Mouse (Mus musculus) liver, adult 2 months (tissue): ENCODE measurements around the gene Olfr495. TPM values are rescaled to one million over a fixed set of nuclear protein-coding genes. Genes with fewer than 3 reads are reported as not detected.

ENCODE experiments used
- DNase-seq: peaks from one replicate; pipeline ENCODE4 v3.0.0-alpha.2; 2011; ENCODE audit warnings: low read depth, low spot score; ENCODE audit errors: extremely low read depth
- H3K27ac ChIP-seq: fragments of 200-500 bp; replicated peaks from 2 replicates; pipeline ENCODE4 v1.5.1; 2012; ENCODE audit warnings: low read depth, mild to moderate bottlenecking, control low read depth, inconsistent platforms, low read length; ENCODE audit not compliant: insufficient read depth
- H3K27me3 ChIP-seq: fragments of 200-500 bp; 2 replicates; pipeline ENCODE4 v1.6.1; 2012; ENCODE audit warnings: mild to moderate bottlenecking, moderate library complexity, low read length, inconsistent platforms; ENCODE audit not compliant: control insufficient read depth, insufficient read depth
- H3K36me3 ChIP-seq: fragments of 200-500 bp; 2 replicates; pipeline ENCODE4 v1.6.1; 2012; ENCODE audit warnings: low read length, inconsistent platforms; ENCODE audit not compliant: control insufficient read depth, insufficient read depth
- H3K4me1 ChIP-seq: fragments of 200-500 bp; 2 replicates; pipeline ENCODE4 v1.6.1; 2011; ENCODE audit warnings: low read length; ENCODE audit not compliant: control insufficient read depth, insufficient read depth
- H3K4me3 ChIP-seq: fragments of 200-500 bp; 2 replicates; pipeline ENCODE4 v1.5.1; 2011; ENCODE audit warnings: low read depth, mild to moderate bottlenecking, control low read depth, low read length, moderate library complexity; ENCODE audit not compliant: insufficient read depth
- H3K79me2 ChIP-seq: fragments of 200-500 bp; 2 replicates; pipeline ENCODE4 v1.6.1; 2012; ENCODE audit warnings: inconsistent platforms, mild to moderate bottlenecking, low read length, moderate library complexity; ENCODE audit not compliant: control insufficient read depth, insufficient read depth
- H3K9ac ChIP-seq: fragments of 200-500 bp; 2 replicates; pipeline ENCODE4 v1.6.1; 2012; ENCODE audit warnings: low read depth, mild to moderate bottlenecking, control low read depth, inconsistent platforms, low read length
- CTCF ChIP-seq: fragments of 200-500 bp; IDR thresholded peaks from 2 replicates; pipeline ENCODE4 v1.5.1; 2011; ENCODE audit warnings: low read depth, low read length, control low read depth
- POLR2A ChIP-seq: fragments of 200-500 bp; IDR thresholded peaks from 2 replicates; pipeline ENCODE4 v1.6.1; 2011; ENCODE audit warnings: low read length, control low read depth; ENCODE audit not compliant: insufficient read depth; ENCODE audit errors: extremely low read depth
- WGBS: fragments of 180-500 bp; shearing (Covaris S2); methylation state at CpG from one replicate; pipeline ENCODE4 v1.1.7; 2018; 5-methylcytosine and 5-hydroxymethylcytosine counted together
- polyA plus RNA-seq: library from polyadenylated mRNA; depleted of rRNA; stranded (reverse); fragments of >200 nt; gene quantifications from 2 replicates; pipeline ENCODE4 v1.2.3, GENCODE M21; 2012; rRNA removed
- total RNA-seq: library from RNA; depleted of rRNA; stranded (reverse); fragments of >200 nt; gene quantifications from 2 replicates; pipeline ENCODE4 v1.2.3, GENCODE M21; 2014; rRNA removed

Olfr495 gene
- not detected in 2 replicates for total RNA-seq
- polyA plus RNA-seq: not detected in 2 replicates

GRCm38 (mm10) chr7:108392867-108393266, at the start of gene Olfr495:
TSS of gene Olfr495 (plus strand) at chr7:108393167.
- no peaks in the 10 kb centered on the region for H3K36me3 ChIP-seq
- no peaks in the 10 kb centered on the region for H3K4me1 ChIP-seq
- DNase-seq: no peak
- no peak within 1 kb of the TSS for H3K27ac ChIP-seq
- H3K79me2 ChIP-seq: no peaks in the 10 kb centered on the region
- no peaks in the 10 kb centered on the region for H3K27me3 ChIP-seq
- TF ChIP-seq POLR2A (no peak), CTCF (no peak)
- H3K4me3 ChIP-seq: no peak within 1 kb of the TSS
- H3K9ac ChIP-seq: no peak within 1 kb of the TSS
- 42% methylated on average over 1 of the region's 1 CpGs for WGBS

GRCm38 (mm10) chr7:108346879-108347278, 46.1 kb upstream of the Olfr495 start, which contains the start of gene Olfr493:
TSS of gene Olfr493 (minus strand) at chr7:108346979.
- TF ChIP-seq CTCF: no peak
- TF ChIP-seq POLR2A: no peak
- no peaks in the 10 kb centered on the region for H3K36me3 ChIP-seq
- H3K4me3 ChIP-seq: no peak within 1 kb of the TSS
- H3K27me3 ChIP-seq: no peaks in the 10 kb centered on the region
- H3K4me1 ChIP-seq: no peaks in the 10 kb centered on the region
- no peaks in the 10 kb centered on the region for H3K79me2 ChIP-seq
- no peak within 1 kb of the TSS for H3K27ac ChIP-seq
- H3K9ac ChIP-seq: no peak within 1 kb of the TSS
- no peak for DNase-seq
- 36% methylated on average over 1 of the region's 1 CpGs for WGBS

- H3K9ac ChIP-seq: no peak within 1 kb of the TSS
- DNase-seq: no peak
- H3K4me1 ChIP-seq: no peaks in the 10 kb centered on the region
- TF ChIP-seq POLR2A: no peak
- TF ChIP-seq CTCF: no peak
- no peaks in the 10 kb centered on the region for H3K36me3 ChIP-seq
- WGBS: 73% methylated on average over 3 of the region's 3 CpGs
- no peaks in the 10 kb centered on the region for H3K27me3 ChIP-seq
- no peaks in the 10 kb centered on the region for H3K79me2 ChIP-seq
- H3K27ac ChIP-seq: no peak within 1 kb of the TSS
- no peak within 1 kb of the TSS for H3K4me3 ChIP-seq
Measured at GRCm38 (mm10) chr7:108365035-108365434, 27.9 kb upstream of the Olfr495 start, which contains the start of gene Olfr494. TSS of gene Olfr494 (plus strand) at chr7:108365335.

- 68% methylated on average over 2 of the region's 2 CpGs for WGBS
- Histone ChIP-seq H3K9ac (no peak within 1 kb of the TSS), H3K79me2 (no peaks in the 10 kb centered on the region), H3K27me3 (no peaks in the 10 kb centered on the region), H3K4me1 (no peaks in the 10 kb centered on the region), H3K4me3 (no peak within 1 kb of the TSS), H3K36me3 (no peaks in the 10 kb centered on the region), H3K27ac (no peak within 1 kb of the TSS)
- TF ChIP-seq CTCF (no peak), POLR2A (no peak)
- DNase-seq: no peak
Measured at GRCm38 (mm10) chr7:108420121-108420520, 27.2 kb downstream of the Olfr495 start, which contains the start of gene Olfr497. TSS of gene Olfr497 (plus strand) at chr7:108420421.

Other genes with a start within 250 kb of the Olfr495 start
- gene Olfr485, start 233.3 kb upstream of the Olfr495 start, total RNA-seq: not detected in 2 replicates
- gene Olfr485, start 233.3 kb upstream of the Olfr495 start, polyA plus RNA-seq: not detected in 2 replicates
- gene Olfr486, start 220.4 kb upstream of the Olfr495 start, total RNA-seq: not detected in 2 replicates
- not detected in 2 replicates for gene Olfr486, start 220.4 kb upstream of the Olfr495 start, polyA plus RNA-seq
- not detected in 2 replicates for gene Olfr487, start 178.5 kb upstream of the Olfr495 start, total RNA-seq
- not detected in 2 replicates for gene Olfr487, start 178.5 kb upstream of the Olfr495 start, polyA plus RNA-seq
- not detected in 2 replicates for gene Olfr488, start 134.8 kb upstream of the Olfr495 start, total RNA-seq
- not detected in 2 replicates for gene Olfr488, start 134.8 kb upstream of the Olfr495 start, polyA plus RNA-seq
- not detected in 2 replicates for gene Olfr490, start 104.2 kb upstream of the Olfr495 start, total RNA-seq
- not detected in 2 replicates for gene Olfr490, start 104.2 kb upstream of the Olfr495 start, polyA plus RNA-seq
- gene Olfr491, start 79.7 kb upstream of the Olfr495 start, total RNA-seq: not detected in 2 replicates
- gene Olfr491, start 79.7 kb upstream of the Olfr495 start, polyA plus RNA-seq: not detected in 2 replicates
- gene Olfr492, start 69.5 kb upstream of the Olfr495 start, total RNA-seq: not detected in 2 replicates
- gene Olfr492, start 69.5 kb upstream of the Olfr495 start, polyA plus RNA-seq: not detected in 2 replicates
- not detected in 2 replicates for gene Olfr493, start 46.2 kb upstream of the Olfr495 start, total RNA-seq
- gene Olfr493, start 46.2 kb upstream of the Olfr495 start, polyA plus RNA-seq: not detected in 2 replicates
- not detected in 2 replicates for gene Olfr494, start 27.8 kb upstream of the Olfr495 start, total RNA-seq
- not detected in 2 replicates for gene Olfr494, start 27.8 kb upstream of the Olfr495 start, polyA plus RNA-seq
- not detected in 2 replicates for gene Olfr497, start 27.3 kb downstream of the Olfr495 start, total RNA-seq
- gene Olfr497, start 27.3 kb downstream of the Olfr495 start, polyA plus RNA-seq: not detected in 2 replicates
- not detected in 2 replicates for gene Olfr498, start 72.2 kb downstream of the Olfr495 start, total RNA-seq
- not detected in 2 replicates for gene Olfr498, start 72.2 kb downstream of the Olfr495 start, polyA plus RNA-seq
- not detected in 2 replicates for gene Olfr502, start 131.9 kb downstream of the Olfr495 start, total RNA-seq
- not detected in 2 replicates for gene Olfr502, start 131.9 kb downstream of the Olfr495 start, polyA plus RNA-seq
- not detected in 2 replicates for gene Olfr503, start 151.4 kb downstream of the Olfr495 start, total RNA-seq
- not detected in 2 replicates for gene Olfr503, start 151.4 kb downstream of the Olfr495 start, polyA plus RNA-seq
- gene Olfr504, start 172.6 kb downstream of the Olfr495 start, total RNA-seq: not detected in 2 replicates
- not detected in 2 replicates for gene Olfr504, start 172.6 kb downstream of the Olfr495 start, polyA plus RNA-seq
- not detected in 2 replicates for gene Olfr506, start 217.6 kb downstream of the Olfr495 start, total RNA-seq
- not detected in 2 replicates for gene Olfr506, start 217.6 kb downstream of the Olfr495 start, polyA plus RNA-seq
- gene Olfr507, start 228.6 kb downstream of the Olfr495 start, total RNA-seq: not detected in 2 replicates
- not detected in 2 replicates for gene Olfr507, start 228.6 kb downstream of the Olfr495 start, polyA plus RNA-seq
- gene Olfr508, start 236.8 kb downstream of the Olfr495 start, total RNA-seq: not detected in 2 replicates
- gene Olfr508, start 236.8 kb downstream of the Olfr495 start, polyA plus RNA-seq: not detected in 2 replicates